16 mouse cellular contexts compared by ENCODE assay signal in the genomic region with DNA sequence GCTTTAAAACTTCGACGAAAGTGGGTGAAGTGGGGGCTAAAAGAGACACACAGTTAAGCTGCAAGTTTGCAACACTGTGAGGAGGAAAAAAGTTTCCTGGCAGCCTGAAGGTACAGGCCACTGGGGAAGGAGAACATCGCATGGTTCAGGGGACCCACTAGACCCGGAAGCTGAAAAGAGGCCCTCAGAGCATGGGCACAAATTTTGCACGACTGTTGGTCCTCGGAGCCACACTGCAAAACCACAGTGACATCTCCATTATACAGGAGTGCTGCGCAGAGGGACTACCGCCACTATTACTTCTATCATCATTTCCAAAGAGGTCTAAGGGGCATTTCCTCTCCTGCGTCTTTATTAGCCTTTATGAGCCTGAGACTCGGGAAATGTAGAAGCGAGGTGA. TPM values are rescaled to one million over a fixed set of nuclear protein-coding genes. Genes with fewer than 3 reads are reported as not detected.
DNase-seq lines count a peak whose midpoint lies in the region; ATAC-seq lines count a peak whose summit lies in the region.
"Had no signal": no experiment of that assay in that cellular context is flagged by ENCODE, and none has a peak within 500 bp of the region (broad histone marks: within the 10 kb centered on the region; RNA-seq: fewer than 3 reads in every experiment).

No protein-coding gene starts in this region.

- H3K4me3 ChIP-seq in kidney, embryonic 14.5 days (ENCODE audit: low read length) = no peak overlapping the region
- no peak overlapping the region for H3K4me3 ChIP-seq in embryonic facial prominence, embryonic 11.5 days (ENCODE audit: low read depth, low read length)
- H3K4me3 ChIP-seq in hindbrain, embryonic 14.5 days (replicated peaks; ENCODE audit: low read length) = no peak overlapping the region
- H3K4me3 ChIP-seq in neural tube, embryonic 11.5 days (ENCODE audit: low read depth, low read length) = no peak overlapping the region
- no peak overlapping the region for H3K4me3 ChIP-seq in liver, embryonic 11.5 days (ENCODE audit: low read depth, low read length)

- ATAC-seq in kidney, embryonic 14.5 days (ENCODE audit: low FRiP score, low TSS enrichment) = no peak
- no peak for ATAC-seq in embryonic facial prominence, embryonic 11.5 days (replicated peaks; ENCODE audit: insufficient number of reproducible peaks, low FRiP score, low TSS enrichment, low read depth)
- ATAC-seq in hindbrain, embryonic 14.5 days (ENCODE audit: low FRiP score) = no peak
- ATAC-seq in neural tube, embryonic 11.5 days (ENCODE audit: insufficient read depth, low FRiP score, low TSS enrichment) = no peak
- no peak for ATAC-seq in liver, embryonic 11.5 days (replicated peaks; ENCODE audit: low FRiP score)
- ATAC-seq: liver, postnatal 0 days had no signal

- DNase-seq in kidney, adult 18-20 months = no peak
- DNase-seq in embryonic facial prominence, embryonic 11.5 days (ENCODE audit: low spot score) = peak; percentile 15
- DNase-seq in hindbrain, embryonic 14.5 days (ENCODE audit: low spot score) = no peak
- peak; percentile 13 for DNase-seq in neural tube, embryonic 11.5 days (ENCODE audit: low spot score)
- DNase-seq in layer of hippocampus, adult 8-10 months (ENCODE audit: low spot score in 2 of 2) = no peak
- no peak for DNase-seq in urinary bladder, postnatal 4 days (ENCODE audit: low spot score in 2 of 2)
- DNase-seq in liver, embryonic 11.5 days (ENCODE audit: low spot score) = no peak
- DNase-seq: cerebellum, adult 2 months; heart, postnatal 4 days; kidney, postnatal 36 days; liver, postnatal 0 days; right cerebral cortex, postnatal 14 days; thymus, adult 18-20 months had no signal

- H3K9ac ChIP-seq in kidney, embryonic 14.5 days (ENCODE audit: low read depth, low read length) = 0 out of 2 replicates have a peak overlapping the region, but pooled peaks have one; percentile 55
- no peak overlapping the region; the same call in 1 of the 2 replicates for H3K9ac ChIP-seq in embryonic facial prominence, embryonic 11.5 days (replicated peaks; ENCODE audit: low read length)
- H3K9ac ChIP-seq in hindbrain, embryonic 14.5 days = 0 out of 2 replicates have a peak overlapping the region, but pooled peaks have one; percentile 5
- no peak overlapping the region for H3K9ac ChIP-seq in neural tube, embryonic 11.5 days (ENCODE audit: low read length)
- H3K9ac ChIP-seq in liver, embryonic 11.5 days (ENCODE audit: low read depth, low read length) = no peak overlapping the region
- H3K9ac ChIP-seq: liver, postnatal 0 days; neural tube, embryonic 13.5 days had no signal

- 20% methylated on average over 11 of the region's 11 CpGs for WGBS in kidney, embryonic 14.5 days
- 6% methylated on average over 11 of the region's 11 CpGs for WGBS in embryonic facial prominence, embryonic 11.5 days
- 9% methylated on average over 11 of the region's 11 CpGs for WGBS in hindbrain, embryonic 14.5 days
- WGBS in neural tube, embryonic 11.5 days = 2% methylated on average over 11 of the region's 11 CpGs
- 10% methylated on average over 11 of the region's 11 CpGs for WGBS in liver, embryonic 11.5 days

- H3K27me3 ChIP-seq in kidney, embryonic 14.5 days (ENCODE audit: control insufficient read depth, insufficient read depth, low read length) = peaks cover 9% of the 10 kb centered on the region; the same call in 1 of the 2 replicates
- H3K27me3 ChIP-seq in embryonic facial prominence, embryonic 11.5 days (ENCODE audit: control insufficient read depth, insufficient read depth, low read length) = peaks cover 41% of the 10 kb centered on the region
- H3K27me3 ChIP-seq in hindbrain, embryonic 14.5 days (ENCODE audit: control insufficient read depth, insufficient read depth, low read length) = peaks cover 89% of the 10 kb centered on the region
- peaks cover 73% of the 10 kb centered on the region for H3K27me3 ChIP-seq in neural tube, embryonic 11.5 days (ENCODE audit: control insufficient read depth, insufficient read depth, low read length)
- H3K27me3 ChIP-seq in liver, embryonic 11.5 days (replicated peaks; ENCODE audit: control insufficient read depth, insufficient read depth, low read length) = peaks cover 95% of the 10 kb centered on the region

- H3K4me2 ChIP-seq in kidney, embryonic 14.5 days (replicated peaks; ENCODE audit: low read depth, low read length) = no peak overlapping the region
- no peak overlapping the region; the same call in 1 of the 2 replicates for H3K4me2 ChIP-seq in embryonic facial prominence, embryonic 11.5 days (ENCODE audit: low read depth, low read length)
- H3K4me2 ChIP-seq in hindbrain, embryonic 14.5 days (replicated peaks) = peak overlapping the region; percentile 27
- H3K4me2 ChIP-seq in neural tube, embryonic 11.5 days (ENCODE audit: low read depth) = no peak overlapping the region
- H3K4me2 ChIP-seq in liver, embryonic 11.5 days = no peak overlapping the region

- no peaks in the 10 kb centered on the region for H3K36me3 ChIP-seq in kidney, embryonic 14.5 days (ENCODE audit: control insufficient read depth, insufficient read depth, low read length)
- H3K36me3 ChIP-seq in embryonic facial prominence, embryonic 11.5 days (replicated peaks; ENCODE audit: control insufficient read depth, insufficient read depth, low read depth, low read length) = no peaks in the 10 kb centered on the region
- no peaks in the 10 kb centered on the region for H3K36me3 ChIP-seq in hindbrain, embryonic 14.5 days (replicated peaks; ENCODE audit: control insufficient read depth, insufficient read depth)
- H3K36me3 ChIP-seq in neural tube, embryonic 11.5 days (ENCODE audit: control insufficient read depth, insufficient read depth, low read length) = no peaks in the 10 kb centered on the region
- no peaks in the 10 kb centered on the region for H3K36me3 ChIP-seq in liver, embryonic 11.5 days (ENCODE audit: control insufficient read depth, insufficient read depth, low read length)
- H3K36me3 ChIP-seq: neural tube, embryonic 13.5 days had no signal

- no peak overlapping the region for H3K27ac ChIP-seq in kidney, embryonic 14.5 days (ENCODE audit: low read depth, low read length)
- H3K27ac ChIP-seq in embryonic facial prominence, embryonic 11.5 days (replicated peaks; ENCODE audit: low read depth, low read length) = no peak overlapping the region
- no peak overlapping the region; the same call in 1 of the 2 replicates for H3K27ac ChIP-seq in hindbrain, embryonic 14.5 days
- H3K27ac ChIP-seq in neural tube, embryonic 11.5 days (ENCODE audit: low read depth, low read length) = no peak overlapping the region
- H3K27ac ChIP-seq in liver, embryonic 11.5 days (ENCODE audit: low read depth, low read length) = no peak overlapping the region
- H3K27ac ChIP-seq: neural tube, embryonic 13.5 days had no signal

- H3K9me3 ChIP-seq in kidney, embryonic 14.5 days (ENCODE audit: control insufficient read depth, low read length) = no peaks in the 10 kb centered on the region
- no peaks in the 10 kb centered on the region for H3K9me3 ChIP-seq in embryonic facial prominence, embryonic 11.5 days (replicated peaks; ENCODE audit: control insufficient read depth, low read length)
- H3K9me3 ChIP-seq in hindbrain, embryonic 14.5 days (ENCODE audit: control insufficient read depth, low read length) = no peaks in the 10 kb centered on the region
- no peaks in the 10 kb centered on the region for H3K9me3 ChIP-seq in neural tube, embryonic 11.5 days (ENCODE audit: control insufficient read depth, low read length)
- H3K9me3 ChIP-seq in liver, embryonic 11.5 days (ENCODE audit: control insufficient read depth, low read length) = no peaks in the 10 kb centered on the region
- H3K9me3 ChIP-seq: neural tube, embryonic 13.5 days had no signal

- peaks cover 21% of the 10 kb centered on the region for H3K4me1 ChIP-seq in kidney, embryonic 14.5 days (ENCODE audit: control insufficient read depth, insufficient read depth, low read length)
- peaks cover 4% of the 10 kb centered on the region for H3K4me1 ChIP-seq in embryonic facial prominence, embryonic 11.5 days (ENCODE audit: control insufficient read depth, insufficient read depth, low read length)
- H3K4me1 ChIP-seq in hindbrain, embryonic 14.5 days (replicated peaks; ENCODE audit: control insufficient read depth, insufficient read depth, low read length) = no peaks in the 10 kb centered on the region; the same call in 1 of the 2 replicates
- H3K4me1 ChIP-seq in neural tube, embryonic 11.5 days (ENCODE audit: control insufficient read depth, insufficient read depth, low read length) = peaks cover 27% of the 10 kb centered on the region
- H3K4me1 ChIP-seq in liver, embryonic 11.5 days (replicated peaks; ENCODE audit: control insufficient read depth, insufficient read depth, low read length) = peaks cover 6% of the 10 kb centered on the region; the same call in 1 of the 2 replicates

RNA-seq across cellular contexts. Expression of gene Nr2f2, which starts 32.7 kb away (rescaled TPM):
- polyA plus RNA-seq in kidney, embryonic 14.5 days (2014; fragmentation: Nextera tagmentation; extraction: Ambion mirVana) = 310 and 320 TPM in 2 replicates
- 106 and 114 TPM in 2 replicates for polyA plus RNA-seq in embryonic facial prominence, embryonic 11.5 days (2014; fragmentation: Nextera tagmentation; extraction: Ambion mirVana)
- 105 and 127 TPM in 2 replicates for polyA plus RNA-seq in hindbrain, embryonic 14.5 days (2014; fragmentation: Nextera tagmentation; extraction: Ambion mirVana)
- 88.5 and 95.9 TPM in 2 replicates for polyA plus RNA-seq in neural tube, embryonic 11.5 days (2014; fragmentation: Nextera tagmentation; extraction: Ambion mirVana)
- total RNA-seq in layer of hippocampus, adult 8-10 months (2022) = 10 to 100 TPM; 40.5 to 53.3 (median 45.9) TPM
- 49.6 and 49.7 TPM in 2 replicates for polyA plus RNA-seq in liver, embryonic 11.5 days (2014; fragmentation: Nextera tagmentation; extraction: Ambion mirVana)
- total RNA-seq: megakaryocyte progenitor cell, adult 5-6 weeks had no signal

Comparison
In these comparisons a context has a peak if more than half of its experiments do, and no peak if none do; other contexts are left out.
1. H3K9ac ChIP-seq: peak in kidney, embryonic 14.5 days (single experiment) and hindbrain, embryonic 14.5 days (single experiment); none in embryonic facial prominence, embryonic 11.5 days (single experiment), neural tube, embryonic 11.5 days (single experiment) and liver, embryonic 11.5 days (single experiment).
2. DNase-seq: peak in embryonic facial prominence, embryonic 11.5 days (single experiment) and neural tube, embryonic 11.5 days (single experiment); none in kidney, adult 18-20 months (single experiment), hindbrain, embryonic 14.5 days (single experiment), layer of hippocampus, adult 8-10 months (0 of 2), urinary bladder, postnatal 4 days (0 of 2) and liver, embryonic 11.5 days (single experiment).